Mouse (Mus musculus) limb, embryonic 15.5 days (tissue): ENCODE measurements around the gene Med17. TPM values are rescaled to one million over a fixed set of nuclear protein-coding genes. Genes with fewer than 3 reads are reported as not detected.

ENCODE experiments used
- ATAC-seq: fragments of 200-750 bp; cut with Nextera tagmentation; 2 replicates; pipeline ENCODE4 v1.8.0; 2017; ENCODE audit warnings: low read depth, moderate TSS enrichment; ENCODE audit not compliant: insufficient number of reproducible peaks, low FRiP score, low TSS enrichment
- H3K27ac ChIP-seq: fragments of 300-500 bp; sonication (generic); 2 replicates; pipeline ENCODE4 v1.5.1; 2015; ENCODE audit warnings: moderate library complexity, mild to moderate bottlenecking, inconsistent platforms
- H3K27me3 ChIP-seq: fragments of 300-500 bp; sonication (generic); 2 replicates; pipeline ENCODE4 v1.6.1; 2015; ENCODE audit warnings: inconsistent platforms
- H3K36me3 ChIP-seq: fragments of 300-500 bp; sonication (generic); 2 replicates; pipeline ENCODE4 v1.6.1; 2015; ENCODE audit warnings: inconsistent platforms
- H3K4me1 ChIP-seq: fragments of 300-500 bp; sonication (generic); 2 replicates; pipeline ENCODE4 v1.6.1; 2015; ENCODE audit warnings: inconsistent platforms
- H3K4me2 ChIP-seq: fragments of 300-500 bp; sonication (generic); 2 replicates; pipeline ENCODE4 v1.6.1; 2015; ENCODE audit warnings: mild to moderate bottlenecking, inconsistent platforms
- H3K4me3 ChIP-seq: fragments of 300-500 bp; sonication (generic); 2 replicates; pipeline ENCODE4 v1.5.1; 2015; ENCODE audit warnings: mild to moderate bottlenecking, inconsistent platforms
- H3K9ac ChIP-seq: fragments of 300-500 bp; sonication (generic); 2 replicates; pipeline ENCODE4 v1.6.1; 2015; ENCODE audit warnings: inconsistent platforms
- H3K9me3 ChIP-seq: fragments of 300-500 bp; sonication (generic); 2 replicates; pipeline ENCODE4 v1.6.1; 2016; ENCODE audit warnings: inconsistent platforms
- WGBS: fragments of 180-500 bp; shearing (Covaris S2); methylation state at CpG from one replicate; pipeline ENCODE4 v1.1.7; 2015; 5-methylcytosine and 5-hydroxymethylcytosine counted together
- microRNA-seq: library from miRNA; unstranded; fragments of <30 nt; microRNA quantifications from one replicate; pipeline ENCODE4, GENCODE M21; 2016
- polyA plus RNA-seq: library from polyadenylated mRNA; unstranded; fragments of >200 nt; fragmentation: Nextera tagmentation; extraction: Ambion mirVana; gene quantifications from 2 replicates; pipeline ENCODE4 v1.2.1, GENCODE M21; 2015

Gene Med17
- polyA plus RNA-seq, 1 experiment from 2014 or later: 32.7 TPM

- H3K9me3 ChIP-seq: no peaks in the 10 kb centered on the region
- H3K36me3 ChIP-seq: no peaks in the 10 kb centered on the region
- no peak overlapping the region for H3K9ac ChIP-seq
- no peak overlapping the region for H3K27ac ChIP-seq
- WGBS: 63% methylated on average over 1 of the region's 1 CpGs
- no peak overlapping the region for H3K4me3 ChIP-seq
- no peaks in the 10 kb centered on the region for H3K27me3 ChIP-seq
- ATAC-seq: no peak
- no peak overlapping the region for H3K4me2 ChIP-seq
- no peaks in the 10 kb centered on the region for H3K4me1 ChIP-seq
Observed at GRCm38 (mm10) chr9:15213695-15214094, 66.0 kb downstream of the Med17 start.

DNA sequence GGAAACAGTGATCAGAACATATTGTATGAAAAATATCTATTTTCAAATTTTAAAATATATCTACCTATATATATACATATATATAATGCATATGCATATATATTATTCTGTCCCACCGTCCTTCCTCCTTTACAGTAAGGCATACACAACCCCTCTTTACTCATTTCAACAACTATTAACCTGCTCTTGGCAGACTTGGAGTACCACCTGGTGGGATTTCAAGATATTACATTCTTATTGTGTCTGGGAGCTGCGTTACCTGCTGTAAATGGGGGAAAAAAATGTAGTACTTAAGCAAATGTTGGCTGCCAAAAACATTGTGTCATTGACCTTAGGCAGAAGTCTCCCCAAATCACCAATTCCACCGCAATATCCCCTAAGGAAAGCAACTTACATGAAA, 67.9 kb downstream of the Med17 start:
- Histone ChIP-seq H3K27me3 (no peaks in the 10 kb centered on the region), H3K4me2 (no peak overlapping the region), H3K27ac (no peak overlapping the region), H3K9ac (no peak overlapping the region), H3K9me3 (no peaks in the 10 kb centered on the region), H3K36me3 (no peaks in the 10 kb centered on the region), H3K4me3 (no peak overlapping the region), H3K4me1 (no peaks in the 10 kb centered on the region)
- no peak for ATAC-seq
- WGBS: 56% methylated on average over 3 of the region's 3 CpGs

Small RNAs within 50 kb of the gene (microRNA-seq; reads per million reads assigned to microRNA genes)
- gene Gm49349 (not detected), gene mmu-mir-7650 (not detected)

Other genes with a start within 250 kb of the Med17 start
- gene Panx1, start 234.5 kb downstream of the Med17 start, polyA plus RNA-seq: 37.9 and 41.4 TPM in 2 replicates
- gene Hephl1, start 167.8 kb downstream of the Med17 start, polyA plus RNA-seq: 0.17 and 0.36 TPM in 2 replicates
- gene Vstm5, start 40.9 kb downstream of the Med17 start, polyA plus RNA-seq: 10.7 and 12.5 TPM in 2 replicates
- 56.7 and 68.4 TPM in 2 replicates for gene Taf1d, start 26.3 kb upstream of the Med17 start, polyA plus RNA-seq
- gene 4931406C07Rik, start 26.5 kb upstream of the Med17 start, polyA plus RNA-seq: 8.0 and 10.1 TPM in 2 replicates
- gene Cep295, start 77.9 kb upstream of the Med17 start, polyA plus RNA-seq: 11.3 and 13.5 TPM in 2 replicates
- gene Smco4, start 213.5 kb upstream of the Med17 start, polyA plus RNA-seq: 3.9 and 4.8 TPM in 2 replicates